Mouse (Mus musculus): ENCODE results near the gene Olfr615.
"Not testable (repeated sequence)": the region's sequence is repeated elsewhere in the genome, so short reads cannot be mapped to it uniquely, and the experiment has no call there.

Olfr615 gene

GRCm38 (mm10) chr7:103555779-103556178 is at the start of gene Olfr615:
Gene Olfr615, plus strand, starts transcription at chr7:103556079.
- in situ Hi-C loops (cut with MboI, MseI), result no loop called here

- in situ Hi-C loops (cut with MboI, MseI), result no loop called here
Observed at GRCm38 (mm10) chr7:103512022-103512421, 43.9 kb upstream of the Olfr615 start, which contains the start of gene Olfr610. Gene Olfr610, minus strand, starts transcription at chr7:103512122.

- in situ Hi-C loops (cut with MboI, MseI), result not testable (repeated sequence)
Observed at GRCm38 (mm10) chr7:103520746-103521145, 35.1 kb upstream of the Olfr615 start, which contains the start of gene Olfr611. Gene Olfr611, minus strand, starts transcription at chr7:103520846.

GRCm38 (mm10) chr7:103542617-103543016 is 13.3 kb upstream of the Olfr615 start, which contains the start of gene Olfr612:
Gene Olfr612, minus strand, starts transcription at chr7:103542717.
- in situ Hi-C loops (cut with MboI, MseI), result not testable (repeated sequence)

- in situ Hi-C loops (cut with MboI, MseI), result no loop called here
Observed at GRCm38 (mm10) chr7:103547774-103548173, 8.1 kb upstream of the Olfr615 start, which contains the start of gene Olfr613. Gene Olfr613, plus strand, starts transcription at chr7:103548074.

GRCm38 (mm10) chr7:103569043-103569442 is 13.2 kb downstream of the Olfr615 start, which contains the start of gene Olfr616:
Gene Olfr616, minus strand, starts transcription at chr7:103569143.
- in situ Hi-C loops (cut with MboI, MseI), result no loop called here

GRCm38 (mm10) chr7:103572761-103573160 is 16.9 kb downstream of the Olfr615 start, which contains the start of gene Olfr617:
Gene Olfr617, plus strand, starts transcription at chr7:103573061.
- in situ Hi-C loops (cut with MboI, MseI), result no loop called here

GRCm38 (mm10) chr7:103589803-103590202 is 33.9 kb downstream of the Olfr615 start, which contains the start of gene Olfr618:
Gene Olfr618, plus strand, starts transcription at chr7:103590103.
- in situ Hi-C loops (cut with MboI, MseI), result no loop called here

- in situ Hi-C loops (cut with MboI, MseI), result no loop called here
Observed at GRCm38 (mm10) chr7:103600275-103600674, 44.4 kb downstream of the Olfr615 start, which contains the start of gene Olfr619. Gene Olfr619, plus strand, starts transcription at chr7:103600575.

GRCm38 (mm10) chr7:103607425-103607824 is 51.5 kb downstream of the Olfr615 start:
- in situ Hi-C loops (cut with MboI, MseI), result no loop called here

- in situ Hi-C loops (cut with MboI, MseI), result no loop called here
Observed at GRCm38 (mm10) chr7:103612434-103612833, 56.6 kb downstream of the Olfr615 start, which contains the start of gene Olfr620. Gene Olfr620, minus strand, starts transcription at chr7:103612534.
